Mouse (Mus musculus) myocyte (in vitro differentiated cells): ENCODE data around the gene Cyp2s1.

Source experiments
- E2F4 ChIP-seq: IDR thresholded peaks from one replicate; pipeline ENCODE4 v1.6.1; 2011; ENCODE audit warnings: mild to moderate bottlenecking, control low read depth, moderate library complexity; ENCODE audit not compliant: insufficient read depth
- MAX ChIP-seq: IDR thresholded peaks from one replicate; pipeline ENCODE4 v1.6.1; 2011; ENCODE audit warnings: low read depth, mild to moderate bottlenecking, control low read depth
- MYOD1 ChIP-seq, 3 experiments: IDR thresholded peaks; one replicate each; pipeline ENCODE4 v1.6.1; 2011; ENCODE audit warnings: control low read depth in 2 of 3, low read depth in 2 of 3, mild to moderate bottlenecking in 2 of 3, moderate library complexity in 1 of 3; ENCODE audit not compliant: insufficient read length in 2 of 3, control insufficient read depth in 1 of 3
- POLR2A ChIP-seq: IDR thresholded peaks from one replicate; pipeline ENCODE4 v1.6.1; 2011; ENCODE audit warnings: low read depth, mild to moderate bottlenecking, control low read depth, moderate library complexity; ENCODE audit not compliant: insufficient read length
- POLR2AphosphoS2 ChIP-seq: IDR thresholded peaks from one replicate; pipeline ENCODE4 v1.6.1; 2011; ENCODE audit warnings: low read depth, control low read depth; ENCODE audit not compliant: insufficient read length
- REST ChIP-seq: IDR thresholded peaks from one replicate; pipeline ENCODE4 v1.6.1; 2011; ENCODE audit warnings: mild to moderate bottlenecking, control low read depth, moderate library complexity; ENCODE audit not compliant: insufficient read depth, insufficient read length
- TCF12 ChIP-seq: IDR thresholded peaks from one replicate; pipeline ENCODE4 v1.6.1; 2011; ENCODE audit warnings: mild to moderate bottlenecking, control low read depth; ENCODE audit not compliant: poor library complexity, insufficient read depth, severe bottlenecking
- TCF3 ChIP-seq: IDR thresholded peaks from one replicate; pipeline ENCODE4 v1.6.1; 2011; ENCODE audit warnings: low read depth, control low read depth; ENCODE audit not compliant: insufficient read length
- USF1 ChIP-seq: IDR thresholded peaks from one replicate; pipeline ENCODE4 v1.6.1; 2011; ENCODE audit warnings: low read depth, mild to moderate bottlenecking, control low read depth, moderate library complexity

GRCm38 (mm10) chr7:25761354-25761753 is 55.4 kb downstream of the Cyp2s1 start:
- TF ChIP-seq POLR2AphosphoS2, result no peak
- TF ChIP-seq POLR2A, result no peak
- no peak for TF ChIP-seq MYOD1 (IDR thresholded peaks at IDR 0.05; ENCODE audit: control insufficient read depth in 1 of 3, insufficient read length in 2 of 3, low read depth in 2 of 3)
- no peak for TF ChIP-seq USF1
- TF ChIP-seq TCF12, result no peak
- TF ChIP-seq E2F4, result no peak
- no peak for TF ChIP-seq MAX
- TF ChIP-seq REST, result no peak
- TF ChIP-seq TCF3, result no peak
